Mouse (Mus musculus) liver, embryonic 13.5 days (tissue): ENCODE results near the gene Vmn1r28. TPM values are rescaled to one million over a fixed set of nuclear protein-coding genes. Genes with fewer than 3 reads are reported as not detected.
"Not testable (repeated sequence)": the region's sequence is repeated elsewhere in the genome, so short reads cannot be mapped to it uniquely, and the experiment has no call there.

ENCODE experiments used
- ATAC-seq: fragments of 200-750 bp; cut with Nextera tagmentation; 2 replicates; pipeline ENCODE4 v1.8.0; 2017; ENCODE audit warnings: low read depth, mild to moderate bottlenecking, moderate number of reproducible peaks, moderate library complexity
- DNase-seq: peaks from one replicate; pipeline ENCODE4 v3.0.0; 2022
- H3K27ac ChIP-seq: fragments of 300-500 bp; sonication (generic); 2 replicates; pipeline ENCODE4 v1.5.1; 2015; ENCODE audit warnings: moderate library complexity, mild to moderate bottlenecking, inconsistent platforms
- H3K27me3 ChIP-seq: fragments of 300-500 bp; sonication (generic); 2 replicates; pipeline ENCODE4 v1.6.1; 2015; ENCODE audit warnings: mild to moderate bottlenecking, inconsistent platforms
- H3K36me3 ChIP-seq: fragments of 300-500 bp; sonication (generic); 2 replicates; pipeline ENCODE4 v1.6.1; 2015; ENCODE audit warnings: mild to moderate bottlenecking, inconsistent platforms
- H3K4me1 ChIP-seq: fragments of 300-500 bp; sonication (generic); replicated peaks from 2 replicates; pipeline ENCODE4 v1.6.1; 2015; ENCODE audit warnings: inconsistent platforms
- H3K4me2 ChIP-seq: fragments of 300-500 bp; sonication (generic); 2 replicates; pipeline ENCODE4 v1.6.1; 2015; ENCODE audit warnings: inconsistent platforms, mild to moderate bottlenecking, moderate library complexity
- H3K4me3 ChIP-seq: fragments of 300-500 bp; sonication (generic); replicated peaks from 2 replicates; pipeline ENCODE4 v1.5.1; 2015; ENCODE audit warnings: mild to moderate bottlenecking, inconsistent platforms
- H3K9ac ChIP-seq: fragments of 300-500 bp; sonication (generic); 2 replicates; pipeline ENCODE4 v1.6.1; 2015; ENCODE audit warnings: mild to moderate bottlenecking, inconsistent platforms
- H3K9me3 ChIP-seq: fragments of 300-500 bp; sonication (generic); replicated peaks from 2 replicates; pipeline ENCODE4 v1.6.1; 2016; ENCODE audit warnings: inconsistent platforms
- WGBS: fragments of 180-500 bp; shearing (Covaris S2); methylation state at CpG from one replicate; pipeline ENCODE4 v1.1.7; 2015; ENCODE audit not compliant: insufficient replicate concordance; 5-methylcytosine and 5-hydroxymethylcytosine counted together
- polyA plus RNA-seq: library from polyadenylated mRNA; unstranded; fragments of >200 nt; fragmentation: Nextera tagmentation; extraction: Ambion mirVana; gene quantifications from 2 replicates; pipeline ENCODE4 v1.2.1, GENCODE M21; 2015

The Vmn1r28 gene
- polyA plus RNA-seq = not detected in 2 replicates

DNA sequence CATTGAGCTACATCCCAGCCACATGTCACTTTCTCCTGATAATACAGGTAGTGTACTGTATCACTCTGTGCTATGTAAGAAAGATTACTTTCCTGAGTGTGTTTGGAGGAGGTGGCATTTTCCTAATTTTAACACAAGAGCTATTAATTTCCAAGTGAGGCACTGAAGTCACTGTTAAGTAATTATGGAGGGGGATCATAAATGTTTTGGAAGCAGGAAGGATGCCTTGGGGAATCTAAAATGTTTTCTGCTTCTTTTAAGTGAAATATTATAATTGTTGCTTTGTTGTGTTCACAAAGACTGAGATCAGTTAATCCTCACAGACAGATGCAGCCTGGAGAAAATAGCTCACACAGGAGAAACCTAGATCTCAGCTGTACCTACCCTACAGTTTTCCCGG, at the start of gene Vmn1r28:
Gene Vmn1r28, plus strand, starts transcription at position 301 of the 400 bp plus-strand sequence.
- no peaks in the 10 kb centered on the region for H3K36me3 ChIP-seq
- no peak within 1 kb of the TSS for H3K27ac ChIP-seq
- DNase-seq (no peak), ATAC-seq (no peak)
- H3K9me3 ChIP-seq = no peaks in the 10 kb centered on the region
- no peak within 1 kb of the TSS for H3K4me3 ChIP-seq
- H3K4me2 ChIP-seq = no peak within 1 kb of the TSS
- H3K9ac ChIP-seq = no peak within 1 kb of the TSS
- WGBS = 68% methylated on average over 1 of the region's 1 CpGs
- no peaks in the 10 kb centered on the region for H3K4me1 ChIP-seq
- no peaks in the 10 kb centered on the region for H3K27me3 ChIP-seq

DNA sequence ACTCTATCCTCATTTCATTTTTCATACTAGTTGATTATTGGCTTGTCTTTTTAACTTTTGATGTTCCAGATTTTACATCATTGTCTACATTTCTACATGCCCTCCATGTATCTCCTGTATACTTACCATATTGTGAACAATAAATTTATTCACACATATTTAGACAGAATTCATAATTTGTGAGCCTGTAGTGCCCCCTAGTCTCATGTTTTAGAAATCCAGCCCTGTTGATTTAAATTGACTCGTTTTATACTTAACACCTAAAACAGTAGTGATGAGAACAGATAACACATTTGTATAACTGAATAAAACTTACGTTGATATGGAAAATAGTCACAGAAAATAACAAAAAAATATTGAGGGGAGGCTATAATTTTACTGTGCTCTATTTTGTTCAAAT, 45.7 kb upstream of the Vmn1r28 start:
- Histone ChIP-seq H3K27me3 (no peaks in the 10 kb centered on the region), H3K27ac (no peak overlapping the region), H3K9ac (no peak overlapping the region), H3K36me3 (no peaks in the 10 kb centered on the region), H3K4me1 (no peaks in the 10 kb centered on the region), H3K4me3 (no peak overlapping the region), H3K4me2 (no peak overlapping the region), H3K9me3 (no peaks in the 10 kb centered on the region)
- no peak for DNase-seq
- WGBS = 53% methylated on average over 2 of the region's 2 CpGs
- no peak for ATAC-seq

DNA sequence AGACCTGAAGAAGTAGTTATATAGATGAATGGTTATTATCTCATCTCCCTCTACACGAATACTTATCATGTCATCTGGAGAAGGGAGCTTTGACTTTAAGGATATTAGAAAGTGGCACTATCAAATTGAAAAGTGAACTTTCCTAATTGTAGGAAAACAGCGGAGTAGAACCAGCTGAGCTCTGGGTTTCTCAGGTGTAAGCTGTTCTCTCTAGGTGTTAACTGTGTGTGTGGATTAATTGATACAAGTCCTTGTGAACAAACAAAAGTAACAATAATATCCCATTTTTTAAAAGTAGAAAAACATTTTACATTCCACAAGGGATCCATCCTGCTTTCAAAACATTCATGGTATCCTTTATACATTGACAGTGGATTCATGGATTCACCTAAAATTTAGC, 43.1 kb upstream of the Vmn1r28 start, which contains the start of gene Vmn1r27:
Gene Vmn1r27, minus strand, starts transcription at position 101 of the 400 bp plus-strand sequence.
- no peak for ATAC-seq
- no peak for DNase-seq
- H3K4me2 ChIP-seq = no peak within 1 kb of the TSS
- H3K9ac ChIP-seq = no peak within 1 kb of the TSS
- H3K36me3 ChIP-seq = no peaks in the 10 kb centered on the region
- 59% methylated on average over 2 of the region's 2 CpGs for WGBS
- no peak within 1 kb of the TSS for H3K4me3 ChIP-seq
- no peaks in the 10 kb centered on the region for H3K27me3 ChIP-seq
- H3K27ac ChIP-seq = no peak within 1 kb of the TSS
- H3K9me3 ChIP-seq = no peaks in the 10 kb centered on the region
- no peaks in the 10 kb centered on the region for H3K4me1 ChIP-seq

DNA sequence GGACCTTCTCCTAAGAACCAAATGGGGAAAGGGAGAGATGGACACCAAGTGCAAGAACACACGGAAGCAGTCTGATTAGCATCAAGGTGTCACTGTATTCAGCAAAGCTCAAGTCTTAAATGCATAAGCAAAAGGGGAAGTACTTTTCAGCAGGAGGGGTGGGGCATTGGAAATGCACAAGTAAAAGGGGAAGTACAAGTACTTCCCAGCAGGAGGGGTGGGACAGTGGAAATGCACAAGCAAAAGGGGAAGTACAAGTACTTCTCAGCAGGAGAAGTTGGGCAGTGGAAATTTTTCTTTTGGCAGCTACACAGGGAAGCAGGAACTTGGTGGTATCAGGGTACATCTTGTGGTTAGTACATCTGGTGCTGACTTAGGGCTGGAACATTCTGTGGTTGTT, 17.8 kb downstream of the Vmn1r28 start:
- H3K36me3 ChIP-seq, H3K4me2 ChIP-seq, H3K4me1 ChIP-seq, H3K9ac ChIP-seq, ATAC-seq, H3K4me3 ChIP-seq, H3K27ac ChIP-seq, H3K9me3 ChIP-seq, DNase-seq, H3K27me3 ChIP-seq: not testable (repeated sequence)
- WGBS = 61% methylated on average over 1 of the region's 1 CpGs

GRCm38 (mm10) chr6:58292201-58292600, 30.4 kb downstream of the Vmn1r28 start:
- H3K9ac ChIP-seq = no peak overlapping the region
- H3K4me2 ChIP-seq = no peak overlapping the region
- DNase-seq = no peak
- WGBS = 35% methylated on average over 2 of the region's 2 CpGs
- H3K9me3 ChIP-seq = no peaks in the 10 kb centered on the region; the same call in 1 of the 2 replicates
- H3K27me3 ChIP-seq = no peaks in the 10 kb centered on the region
- no peak for ATAC-seq
- no peaks in the 10 kb centered on the region for H3K36me3 ChIP-seq
- no peaks in the 10 kb centered on the region for H3K4me1 ChIP-seq
- no peak overlapping the region for H3K4me3 ChIP-seq
- no peak overlapping the region for H3K27ac ChIP-seq

GRCm38 (mm10) chr6:58298511-58298910, 36.7 kb downstream of the Vmn1r28 start:
- WGBS = 65% methylated on average over 19 of the region's 19 CpGs
- not testable (repeated sequence) for H3K9ac ChIP-seq, H3K27ac ChIP-seq, H3K9me3 ChIP-seq, H3K27me3 ChIP-seq, H3K4me1 ChIP-seq, H3K4me2 ChIP-seq, DNase-seq, ATAC-seq, H3K36me3 ChIP-seq, H3K4me3 ChIP-seq

DNA sequence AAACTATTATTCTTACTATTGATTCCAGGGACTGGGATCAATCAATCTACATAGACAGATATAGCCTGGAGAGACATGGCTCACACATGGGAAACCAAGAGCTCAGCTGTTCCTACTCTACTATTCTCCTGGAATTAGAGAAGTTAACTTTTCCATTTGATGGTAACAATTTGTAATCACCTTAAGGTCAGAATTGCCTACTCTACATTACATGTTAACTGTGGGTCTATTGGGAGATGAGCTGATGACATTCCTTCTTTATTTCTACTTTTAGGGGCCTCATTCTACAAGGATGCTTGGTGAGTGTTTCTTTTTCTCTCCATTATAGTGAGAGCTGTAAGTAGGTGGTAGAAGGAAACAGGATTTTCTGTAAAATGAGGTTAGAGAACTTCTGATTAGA, 39.4 kb downstream of the Vmn1r28 start, which contains the start of gene Vmn1r29:
Gene Vmn1r29, plus strand, starts transcription at position 301 of the 400 bp plus-strand sequence.
- no peak within 1 kb of the TSS for H3K9ac ChIP-seq
- H3K9me3 ChIP-seq = no peaks in the 10 kb centered on the region
- DNase-seq = no peak
- ATAC-seq = no peak
- no peaks in the 10 kb centered on the region for H3K36me3 ChIP-seq
- H3K4me3 ChIP-seq = no peak within 1 kb of the TSS
- H3K27ac ChIP-seq = no peak within 1 kb of the TSS
- no peaks in the 10 kb centered on the region for H3K4me1 ChIP-seq
- no peak within 1 kb of the TSS for H3K4me2 ChIP-seq
- H3K27me3 ChIP-seq = no peaks in the 10 kb centered on the region

Other genes starting within 250 kb of the Vmn1r28 start
- not detected in 2 replicates for gene Vmn1r26, start 246.9 kb upstream of the Vmn1r28 start, polyA plus RNA-seq
- not detected in 2 replicates for gene Vmn1r27, start 43.2 kb upstream of the Vmn1r28 start, polyA plus RNA-seq
- not detected in 2 replicates for gene Vmn1r29, start 39.5 kb downstream of the Vmn1r28 start, polyA plus RNA-seq
- not detected in 2 replicates for gene Vmn1r30, start 181.3 kb downstream of the Vmn1r28 start, polyA plus RNA-seq
- gene Vmn1r31, start 213.3 kb downstream of the Vmn1r28 start, polyA plus RNA-seq = not detected in 2 replicates